Mouse (Mus musculus) G1E (cell line): ENCODE measurements around the gene Usp3.

ENCODE experiments used
- CTCF ChIP-seq: IDR thresholded peaks from 2 replicates; pipeline ENCODE4 v1.5.1; 2012; ENCODE audit warnings: low read depth, low read length, inconsistent platforms, mixed read lengths
- GATA1 ChIP-seq: IDR thresholded peaks from 2 replicates; pipeline ENCODE4 v1.6.1; 2012; ENCODE audit warnings: borderline replicate concordance, low read length, inconsistent platforms, mixed read lengths
- POLR2AphosphoS5 ChIP-seq: IDR thresholded peaks from 2 replicates; pipeline ENCODE4 v1.6.1; 2012; ENCODE audit warnings: low read depth, low read length, inconsistent platforms; ENCODE audit not compliant: insufficient replicate concordance
- TAL1 ChIP-seq: conservative IDR thresholded peaks from 2 replicates; pipeline ENCODE4 v1.6.1; 2012; ENCODE audit warnings: low read depth, low read length, inconsistent platforms, mixed read lengths

- no peak for TF ChIP-seq CTCF
- no peak for TF ChIP-seq GATA1
- TF ChIP-seq POLR2AphosphoS5 = no peak
- TF ChIP-seq TAL1 = no peak
Measured at GRCm38 (mm10) chr9:66561496-66561895, 31.4 kb downstream of the Usp3 start.
